Mouse (Mus musculus) left cerebral cortex, postnatal 14 days (tissue): ENCODE data around the gene Uba6. TPM values are rescaled to one million over a fixed set of nuclear protein-coding genes. Genes with fewer than 3 reads are reported as not detected.
A peak's percentile ranks its signal among the peaks of the same experiment; 100 is the strongest.

Experiments used
- DNase-seq, 2 experiments: peaks; one replicate each; pipeline ENCODE4 v3.0.0; 2021 to 2022; ENCODE audit warnings: low spot score in 2 of 2, mixed read lengths in 1 of 2
- intact Hi-C: fragments of 180-260 bp; cut with DNase I; formaldehyde crosslinking; loops from one replicate; pipeline ENCODE4 v1.15.1; 2025
- total RNA-seq, 2 experiments: library from RNA; stranded (reverse); gene quantifications; 2 replicates each; pipeline ENCODE4 v1.2.3; 2021

Gene Uba6
- total RNA-seq, 2 experiments from 2014 or later, result 19.0 to 20.8 TPM

GRCm38 (mm10) chr5:86084979-86085378 is 87.6 kb downstream of the Uba6 start:
- DNase-seq, result no peak
- intact Hi-C loops, result no loop called here

DNA sequence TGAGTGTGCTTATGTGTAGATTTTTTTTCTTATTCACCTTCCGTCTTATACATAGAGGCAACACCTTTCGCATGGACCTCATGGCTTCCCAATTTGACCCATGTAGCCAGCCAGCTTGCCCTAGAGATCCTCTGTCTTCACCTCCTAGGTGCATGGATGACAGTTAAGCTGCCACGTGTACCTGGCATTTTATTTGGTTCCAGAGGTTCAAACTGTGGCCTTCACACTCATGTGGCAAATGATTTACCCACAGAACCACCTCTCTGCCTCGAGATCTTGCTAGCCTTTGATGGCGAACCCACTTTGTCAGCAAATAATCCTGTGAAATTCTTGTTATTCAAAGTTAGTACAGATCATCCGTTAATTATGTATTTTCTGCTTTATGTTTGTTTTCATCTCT is 88.6 kb downstream of the Uba6 start:
- no peak for DNase-seq
- intact Hi-C loops, result no loop called here

GRCm38 (mm10) chr5:86078720-86079334 is 93.8 kb downstream of the Uba6 start:
- intact Hi-C loops, result no loop called here
- DNase-seq, result no peak

GRCm38 (mm10) chr5:86072756-86073386 is 99.7 kb downstream of the Uba6 start:
- intact Hi-C loops, result no loop called here
- no peak for DNase-seq

DNA sequence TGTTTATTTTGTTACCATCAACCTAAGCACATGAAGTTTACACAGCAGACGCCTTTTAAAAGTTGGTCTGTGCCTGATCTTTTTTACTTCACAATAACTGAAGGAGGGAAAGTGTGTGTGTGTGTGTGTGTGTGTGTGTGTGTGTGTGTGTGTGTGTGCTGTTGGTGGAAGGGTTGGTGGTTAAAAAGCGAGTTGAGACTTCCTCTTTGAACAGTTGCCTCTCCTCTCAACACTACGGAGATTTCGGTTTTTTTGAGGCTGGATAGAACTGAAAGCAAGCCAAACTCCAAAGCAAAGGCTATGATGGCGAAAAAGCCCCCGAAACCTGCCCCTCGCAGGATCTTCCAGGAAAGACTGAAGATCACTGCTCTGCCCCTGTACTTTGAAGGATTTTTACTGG is 101.1 kb downstream of the Uba6 start, which contains the start of gene Stap1:
Stap1 (plus strand) TSS at position 209 of the 400 bp plus-strand sequence.
- no peak for DNase-seq
- intact Hi-C loops, result no loop called here

DNA sequence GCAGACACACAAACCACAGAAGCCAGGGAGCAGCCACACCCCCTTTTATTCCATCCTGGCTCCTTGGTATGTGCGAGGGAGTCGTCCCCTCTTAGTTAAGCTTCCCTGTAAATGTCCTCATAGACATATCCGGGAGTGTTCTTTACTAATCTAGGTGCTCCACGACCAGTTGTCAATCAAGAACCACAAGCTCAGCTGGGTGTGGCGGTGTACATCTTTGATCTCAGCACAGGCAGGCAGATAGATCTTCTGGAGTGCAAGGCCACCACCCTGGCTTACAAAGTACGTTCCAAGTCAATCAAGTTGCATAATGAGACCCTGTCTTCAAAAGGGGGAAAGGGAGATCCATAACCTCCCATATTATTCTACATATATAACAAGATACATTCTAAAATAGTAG is 103.5 kb downstream of the Uba6 start:
- no peak for DNase-seq
- intact Hi-C loops, result loop anchor here (5.0 kb wide), 1 partner anchor 98 kb away; no protein-coding TSS in a partner anchor

- no peak for DNase-seq
- intact Hi-C loops, result loop anchor here (5.0 kb wide), 1 partner anchor 99 kb away; no protein-coding TSS in a partner anchor
Measured at GRCm38 (mm10) chr5:86068451-86068850, 104.2 kb downstream of the Uba6 start.

GRCm38 (mm10) chr5:86066551-86066929 is 106.1 kb downstream of the Uba6 start:
- intact Hi-C loops, result loop anchor here (5.0 kb wide), 1 partner anchor 101 kb away; no protein-coding TSS in a partner anchor
- DNase-seq, result peak; percentile 92 to 93

GRCm38 (mm10) chr5:86065876-86066550 is 106.6 kb downstream of the Uba6 start:
- intact Hi-C loops, result loop anchor here (5.0 kb wide), 1 partner anchor 101 kb away; no protein-coding TSS in a partner anchor
- no peak for DNase-seq

GRCm38 (mm10) chr5:86065101-86065875 is 107.3 kb downstream of the Uba6 start, which contains the start of gene Cenpc1:
Gene Cenpc1 (minus strand): TSS chr5:86065583.
- intact Hi-C loops, result loop anchor here (5.0 kb wide), 1 partner anchor 102 kb away; no protein-coding TSS in a partner anchor
- peak; percentile 93 to 95 for DNase-seq

- intact Hi-C loops, result no loop called here
- no peak for DNase-seq
Measured at GRCm38 (mm10) chr5:86063501-86063900, 109.1 kb downstream of the Uba6 start.

Other genes starting within 250 kb of the Uba6 start
- gene Cenpc1, start 107.2 kb downstream of the Uba6 start, total RNA-seq, result 10 to 100 TPM; 23.1 to 24.2 TPM
- not detected for gene Stap1, start 101.1 kb downstream of the Uba6 start, total RNA-seq
- gene Gnrhr, start 25.1 kb upstream of the Uba6 start, total RNA-seq, result not detected
- gene Tmprss11c, start 116.5 kb upstream of the Uba6 start, total RNA-seq, result not detected
- not detected for gene Tmprss11d, start 200.6 kb upstream of the Uba6 start, total RNA-seq